18 mouse cellular contexts compared by ENCODE assay signal in the genomic region with DNA sequence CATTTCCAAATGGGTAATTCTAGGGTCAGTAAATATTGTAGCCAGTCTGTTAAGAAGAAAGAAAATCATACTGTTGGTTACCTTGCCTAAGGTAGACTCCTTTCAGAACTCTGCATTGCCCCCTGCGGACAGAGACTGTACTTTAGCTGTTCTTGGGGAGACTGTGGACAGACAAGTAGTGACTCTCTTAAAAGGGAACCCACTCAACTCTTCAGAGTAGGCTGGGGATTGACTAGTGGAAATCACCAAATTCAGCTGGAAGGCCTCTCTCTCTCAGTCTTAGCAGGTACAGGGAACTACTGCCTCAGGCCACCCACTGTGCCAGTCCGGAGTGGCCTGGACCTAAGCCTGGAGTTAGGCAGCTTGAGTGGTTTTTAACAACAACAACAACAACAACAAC. TPM values are rescaled to one million over a fixed set of nuclear protein-coding genes. Genes with fewer than 3 reads are reported as not detected.
DNase-seq lines count a peak whose midpoint lies in the region; ATAC-seq and TF ChIP-seq lines count a peak whose summit lies in the region.
"Had no signal": no experiment of that assay in that cellular context is flagged by ENCODE, and none has a peak within 500 bp of the region (broad histone marks: within the 10 kb centered on the region; RNA-seq: fewer than 3 reads in every experiment).

No protein-coding gene starts in this region.

- H3K36me3 ChIP-seq in hindbrain, embryonic 11.5 days (ENCODE audit: control insufficient read depth, insufficient read depth, low read length): no peaks in the 10 kb centered on the region
- no peaks in the 10 kb centered on the region for H3K36me3 ChIP-seq in hindbrain, embryonic 10.5 days
- no peaks in the 10 kb centered on the region for H3K36me3 ChIP-seq in midbrain, embryonic 16.5 days (ENCODE audit: control insufficient read depth, insufficient read depth, low read length)
- H3K36me3 ChIP-seq in hindbrain, embryonic 13.5 days: no peaks in the 10 kb centered on the region
- H3K36me3 ChIP-seq: heart, embryonic 13.5 days had no signal

- no peak for ATAC-seq in hindbrain, embryonic 11.5 days (ENCODE audit: low FRiP score)
- ATAC-seq in common myeloid progenitor, adult 5-6 weeks (replicated peaks; ENCODE audit: low read depth, poor library complexity, severe bottlenecking): peak; percentile 30; the same call in 1 of the 2 replicates
- 0 out of 2 replicates have a peak, but pooled peaks have one; percentile 46 for ATAC-seq in midbrain, embryonic 16.5 days
- no peak for ATAC-seq in hindbrain, embryonic 13.5 days (ENCODE audit: low FRiP score)
- ATAC-seq: intestine, embryonic 16.5 days had no signal

- 0% methylated on average over 2 of the region's 2 CpGs for WGBS in hindbrain, embryonic 11.5 days
- WGBS in hindbrain, embryonic 10.5 days: 4% methylated on average over 2 of the region's 2 CpGs
- WGBS in midbrain, embryonic 16.5 days: 2% methylated on average over 2 of the region's 2 CpGs
- WGBS in hindbrain, embryonic 13.5 days: 3% methylated on average over 2 of the region's 2 CpGs

- peaks cover 65% of the 10 kb centered on the region for H3K27me3 ChIP-seq in hindbrain, embryonic 11.5 days (ENCODE audit: control insufficient read depth, insufficient read depth, low read length)
- H3K27me3 ChIP-seq in hindbrain, embryonic 10.5 days (ENCODE audit: insufficient read depth, poor library complexity, severe bottlenecking): peaks cover 100% of the 10 kb centered on the region
- H3K27me3 ChIP-seq in midbrain, embryonic 16.5 days (ENCODE audit: control insufficient read depth, insufficient read depth, low read depth, low read length): peaks cover 74% of the 10 kb centered on the region
- H3K27me3 ChIP-seq in hindbrain, embryonic 13.5 days: peaks cover 96% of the 10 kb centered on the region

- no peaks in the 10 kb centered on the region for H3K4me1 ChIP-seq in hindbrain, embryonic 11.5 days (replicated peaks; ENCODE audit: control insufficient read depth, insufficient read depth, low read length)
- H3K4me1 ChIP-seq in hindbrain, embryonic 10.5 days (replicated peaks): peaks cover 3% of the 10 kb centered on the region
- H3K4me1 ChIP-seq in embryonic fibroblast, embryonic 13.5 days (ENCODE audit: control insufficient read depth, insufficient read depth, low read length): 0 out of 2 replicates have a peak, but pooled peaks cover 3% of the 10 kb centered on the region
- no peaks in the 10 kb centered on the region for H3K4me1 ChIP-seq in midbrain, embryonic 16.5 days (ENCODE audit: control insufficient read depth, insufficient read depth, low read length)
- H3K4me1 ChIP-seq in hindbrain, embryonic 13.5 days (replicated peaks): no peaks in the 10 kb centered on the region
- H3K4me1 ChIP-seq: heart, embryonic 13.5 days had no signal

- H3K4me3 ChIP-seq in hindbrain, embryonic 11.5 days (ENCODE audit: low read depth, low read length): no peak overlapping the region
- H3K4me3 ChIP-seq in hindbrain, embryonic 10.5 days: no peak overlapping the region
- peak overlapping the region; percentile 22; the same call in 1 of the 2 replicates for H3K4me3 ChIP-seq in embryonic fibroblast, embryonic 13.5 days (ENCODE audit: insufficient read depth, low read length)
- H3K4me3 ChIP-seq in midbrain, embryonic 16.5 days (ENCODE audit: low read depth, low read length): no peak overlapping the region
- no peak overlapping the region for H3K4me3 ChIP-seq in hindbrain, embryonic 13.5 days
- H3K4me3 ChIP-seq: heart, embryonic 13.5 days; layer of hippocampus, adult 2 months; left cerebral cortex, adult 2 months had no signal

- H3K4me2 ChIP-seq in hindbrain, embryonic 11.5 days (replicated peaks; ENCODE audit: low read depth, low read length): no peak overlapping the region
- H3K4me2 ChIP-seq in midbrain, embryonic 16.5 days (ENCODE audit: low read length): no peak overlapping the region
- no peak overlapping the region for H3K4me2 ChIP-seq in hindbrain, embryonic 13.5 days
- H3K4me2 ChIP-seq: heart, embryonic 13.5 days had no signal

- TF ChIP-seq CTCF in embryonic fibroblast, embryonic 13.5 days (IDR thresholded peaks at IDR 0.05; ENCODE audit: borderline replicate concordance, insufficient read depth, low read length): no peak

- peak; percentile 44 for DNase-seq in hindbrain, embryonic 11.5 days (ENCODE audit: low spot score)
- DNase-seq in hindbrain, embryonic 10.5 days (ENCODE audit: low spot score): no peak
- DNase-seq in spleen, postnatal 36 days (ENCODE audit: low spot score in 2 of 2): no peak
- DNase-seq: adrenal gland, postnatal 10 days; cerebellum, postnatal 14 days; heart, postnatal 4 days; lung, adult 2 months; right cerebral cortex, postnatal 25 days had no signal

- H3K9me3 ChIP-seq in hindbrain, embryonic 11.5 days (ENCODE audit: control insufficient read depth, low read length): no peaks in the 10 kb centered on the region
- no peaks in the 10 kb centered on the region for H3K9me3 ChIP-seq in hindbrain, embryonic 10.5 days
- H3K9me3 ChIP-seq in midbrain, embryonic 16.5 days (replicated peaks; ENCODE audit: control insufficient read depth, low read length, poor library complexity, severe bottlenecking): no peaks in the 10 kb centered on the region
- no peaks in the 10 kb centered on the region for H3K9me3 ChIP-seq in hindbrain, embryonic 13.5 days
- H3K9me3 ChIP-seq: heart, embryonic 13.5 days had no signal

- H3K9ac ChIP-seq in hindbrain, embryonic 11.5 days (ENCODE audit: low read depth, low read length): no peak overlapping the region
- no peak overlapping the region for H3K9ac ChIP-seq in midbrain, embryonic 16.5 days (ENCODE audit: low read depth, low read length)
- H3K9ac ChIP-seq in hindbrain, embryonic 13.5 days: no peak overlapping the region
- H3K9ac ChIP-seq: heart, embryonic 13.5 days had no signal

- no peak for TF ChIP-seq POLR2A in embryonic fibroblast, embryonic 13.5 days (IDR thresholded peaks at IDR 0.05; ENCODE audit: low read depth, low read length)

- no peak overlapping the region for H3K27ac ChIP-seq in hindbrain, embryonic 11.5 days (ENCODE audit: low read depth, low read length)
- H3K27ac ChIP-seq in hindbrain, embryonic 10.5 days: no peak overlapping the region
- H3K27ac ChIP-seq in embryonic fibroblast, embryonic 13.5 days (ENCODE audit: insufficient read depth, low read length): peak overlapping the region; percentile 62
- H3K27ac ChIP-seq in midbrain, embryonic 16.5 days (ENCODE audit: low read length): no peak overlapping the region
- H3K27ac ChIP-seq in hindbrain, embryonic 13.5 days: no peak overlapping the region
- H3K27ac ChIP-seq: heart, embryonic 13.5 days; kidney, postnatal 0 days; layer of hippocampus, adult 2 months; left cerebral cortex, adult 2 months had no signal

RNA-seq across cellular contexts. Expression of a gene that starts 21.8 kb away (rescaled TPM):
- 4.2 and 4.9 TPM in 2 replicates for polyA plus RNA-seq in hindbrain, embryonic 11.5 days (2014; fragmentation: Nextera tagmentation; extraction: Ambion mirVana)
- polyA plus RNA-seq in hindbrain, embryonic 10.5 days (2016; fragmentation: Nextera tagmentation; extraction: Ambion mirVana): 2.2 and 2.3 TPM in 2 replicates
- total RNA-seq in common myeloid progenitor, adult 5-6 weeks (2017): not detected in 2 replicates
- polyA plus RNA-seq in embryonic fibroblast, embryonic 13.5 days (2011; ENCODE audit: insufficient read length, low read depth, missing spikeins): 57.3 and 86.3 TPM in 2 replicates
- 0.45 and 0.68 TPM in 2 replicates for polyA plus RNA-seq in midbrain, embryonic 16.5 days (2015; fragmentation: Nextera tagmentation; extraction: Ambion mirVana)
- polyA plus RNA-seq in hindbrain, embryonic 13.5 days (2015; fragmentation: Nextera tagmentation; extraction: Ambion mirVana): 0.57 and 1.1 TPM in 2 replicates
- total RNA-seq: megakaryocyte, adult 5-6 weeks had no signal
- polyA plus RNA-seq: kidney, postnatal 0 days had no signal

Comparison
In these comparisons a context has a peak if more than half of its experiments do, and no peak if none do; other contexts are left out.
1. ATAC-seq: peak in common myeloid progenitor, adult 5-6 weeks (single experiment) and midbrain, embryonic 16.5 days (single experiment); none in hindbrain, embryonic 11.5 days (single experiment) and hindbrain, embryonic 13.5 days (single experiment).